Mouse (Mus musculus) limb, embryonic 14.5 days (tissue): ENCODE data around the gene Traf3. TPM values are rescaled to one million over a fixed set of nuclear protein-coding genes. Genes with fewer than 3 reads are reported as not detected.

Experiments used
- ATAC-seq: fragments of 200-750 bp; cut with Nextera tagmentation; 2 replicates; pipeline ENCODE4 v1.8.0; 2017; ENCODE audit warnings: low read depth, moderate number of reproducible peaks, moderate TSS enrichment; ENCODE audit not compliant: low FRiP score
- DNase-seq: peaks from one replicate; pipeline ENCODE4 v3.0.0-alpha.2; 2015; ENCODE audit warnings: low spot score
- H3K27ac ChIP-seq: fragments of 300-500 bp; sonication (generic); replicated peaks from 2 replicates; pipeline ENCODE4 v1.5.1; 2014; ENCODE audit warnings: low read depth, mild to moderate bottlenecking, low read length, moderate library complexity, mixed read lengths
- H3K27me3 ChIP-seq: fragments of 300-500 bp; sonication (generic); 2 replicates; pipeline ENCODE4 v1.6.1; 2014; ENCODE audit warnings: low read length, mixed read lengths; ENCODE audit not compliant: control insufficient read depth, insufficient read depth
- H3K36me3 ChIP-seq: fragments of 300-500 bp; sonication (generic); 2 replicates; pipeline ENCODE4 v1.6.1; 2014; ENCODE audit warnings: mild to moderate bottlenecking, low read length, moderate library complexity, mixed read lengths; ENCODE audit not compliant: control insufficient read depth, insufficient read depth
- H3K4me1 ChIP-seq: fragments of 300-500 bp; sonication (generic); 2 replicates; pipeline ENCODE4 v1.6.1; 2014; ENCODE audit warnings: antibody characterized with exemption, low read length, mixed read lengths; ENCODE audit not compliant: control insufficient read depth, insufficient read depth
- H3K4me2 ChIP-seq: fragments of 300-500 bp; sonication (generic); replicated peaks from 2 replicates; pipeline ENCODE4 v1.6.1; 2014; ENCODE audit warnings: low read depth, mild to moderate bottlenecking, low read length, moderate library complexity; ENCODE audit not compliant: severe bottlenecking
- H3K4me3 ChIP-seq: fragments of 300-500 bp; sonication (generic); replicated peaks from 2 replicates; pipeline ENCODE4 v1.5.1; 2014; ENCODE audit warnings: low read length
- H3K9ac ChIP-seq: fragments of 300-500 bp; sonication (generic); 2 replicates; pipeline ENCODE4 v1.6.1; 2014; ENCODE audit warnings: mild to moderate bottlenecking, low read depth, low read length, moderate library complexity; ENCODE audit not compliant: severe bottlenecking
- H3K9me3 ChIP-seq: fragments of 300-500 bp; sonication (generic); 2 replicates; pipeline ENCODE4 v1.6.1; 2016; ENCODE audit warnings: low read length; ENCODE audit not compliant: control insufficient read depth
- POLR2A ChIP-seq: fragments of 200-500 bp; IDR thresholded peaks from 2 replicates; pipeline ENCODE4 v1.8.0; 2012; ENCODE audit warnings: inconsistent platforms, mild to moderate bottlenecking, moderate library complexity, borderline replicate concordance; ENCODE audit not compliant: insufficient read depth, insufficient read length; ENCODE audit errors: extremely low read depth
- WGBS: fragments of 180-500 bp; shearing (Covaris S2); extraction: QIAGEN DNeasy Blood & Tissue Kit; methylation state at CpG from one replicate; pipeline ENCODE4 v1.1.7; 2014; 5-methylcytosine and 5-hydroxymethylcytosine counted together
- polyA plus RNA-seq, 2 experiments: library from polyadenylated mRNA; depleted of rRNA in 1 of 2; stranded (reverse) in 1 of 2; unstranded in 1 of 2; fragments of >200 nt; fragmentation: Nextera tagmentation in 1 of 2; extraction: Ambion mirVana in 1 of 2; gene quantifications; 2 replicates each; pipeline versions ENCODE4 v1.2.1 to v1.2.3; 2012 to 2014

The Traf3 gene
- polyA plus RNA-seq, 2 experiments, result 12.8 to 20.2 TPM

- 85% methylated on average over 6 of the region's 6 CpGs for WGBS
- DNase-seq (no peak), ATAC-seq (no peak)
- Histone ChIP-seq H3K9ac (no peak overlapping the region), H3K4me1 (peaks cover 15% of the 10 kb centered on the region), H3K4me3 (no peak overlapping the region), H3K27me3 (no peaks in the 10 kb centered on the region), H3K27ac (no peak overlapping the region), H3K9me3 (no peaks in the 10 kb centered on the region), H3K36me3 (no peaks in the 10 kb centered on the region), H3K4me2 (no peak overlapping the region)
- no peak for TF ChIP-seq POLR2A
Observed at GRCm38 (mm10) chr12:111154641-111155040, 11.5 kb upstream of the Traf3 start.

GRCm38 (mm10) chr12:111155756-111156155, 10.4 kb upstream of the Traf3 start:
- ATAC-seq (no peak), DNase-seq (no peak)
- H3K4me2 ChIP-seq, result no peak overlapping the region
- whole genome bisulfite sequencing, result 89% methylated on average over 1 of the region's 1 CpGs
- H3K36me3 ChIP-seq, result no peaks in the 10 kb centered on the region
- H3K4me1 ChIP-seq, result peaks cover 12% of the 10 kb centered on the region
- TF ChIP-seq POLR2A, result no peak
- H3K27me3 ChIP-seq, result no peaks in the 10 kb centered on the region
- H3K9me3 ChIP-seq, result no peaks in the 10 kb centered on the region
- H3K9ac ChIP-seq, result no peak overlapping the region
- no peak overlapping the region for H3K27ac ChIP-seq
- H3K4me3 ChIP-seq, result no peak overlapping the region

- H3K36me3 ChIP-seq, result no peaks in the 10 kb centered on the region
- DNase-seq (no peak), ATAC-seq (no peak)
- 50% methylated on average over 12 of the region's 12 CpGs for WGBS
- peaks cover 10% of the 10 kb centered on the region for H3K4me1 ChIP-seq
- no peak overlapping the region for H3K9ac ChIP-seq
- no peaks in the 10 kb centered on the region for H3K27me3 ChIP-seq
- H3K9me3 ChIP-seq, result no peaks in the 10 kb centered on the region
- TF ChIP-seq POLR2A, result no peak
- no peak overlapping the region for H3K4me3 ChIP-seq
- H3K4me2 ChIP-seq, result no peak overlapping the region
- H3K27ac ChIP-seq, result no peak overlapping the region
Observed at GRCm38 (mm10) chr12:111159659-111160428, 6.3 kb upstream of the Traf3 start.

- WGBS, result 89% methylated on average over 10 of the region's 10 CpGs
- no peak overlapping the region for H3K4me2 ChIP-seq
- H3K9me3 ChIP-seq, result no peaks in the 10 kb centered on the region
- H3K4me1 ChIP-seq, result peaks cover 10% of the 10 kb centered on the region
- no peaks in the 10 kb centered on the region for H3K27me3 ChIP-seq
- no peak for ATAC-seq
- H3K27ac ChIP-seq, result no peak overlapping the region
- DNase-seq, result no peak
- no peak for TF ChIP-seq POLR2A
- no peaks in the 10 kb centered on the region for H3K36me3 ChIP-seq
- no peak overlapping the region for H3K9ac ChIP-seq
- H3K4me3 ChIP-seq, result no peak overlapping the region
Observed at GRCm38 (mm10) chr12:111160871-111161270, 5.3 kb upstream of the Traf3 start.

GRCm38 (mm10) chr12:111161943-111162311, 4.2 kb upstream of the Traf3 start:
- no peak overlapping the region for H3K27ac ChIP-seq
- H3K27me3 ChIP-seq, result no peaks in the 10 kb centered on the region
- H3K4me1 ChIP-seq, result peaks cover 10% of the 10 kb centered on the region
- H3K9ac ChIP-seq, result no peak overlapping the region
- no peaks in the 10 kb centered on the region for H3K9me3 ChIP-seq
- no peaks in the 10 kb centered on the region for H3K36me3 ChIP-seq
- peak overlapping the region; percentile 16; the same call in 1 of the 2 replicates for H3K4me3 ChIP-seq
- TF ChIP-seq POLR2A, result no peak
- 41% methylated on average over 7 of the region's 7 CpGs for WGBS
- DNase-seq (no peak), ATAC-seq (no peak)
- peak overlapping the region; percentile 44 for H3K4me2 ChIP-seq
